Mouse (Mus musculus): ENCODE results near the gene Tecta. TPM values are rescaled to one million over a fixed set of nuclear protein-coding genes. Genes with fewer than 3 reads are reported as not detected.

The Tecta gene
- polyA plus RNA-seq, 1 experiment from 2014 or later = 0.30 TPM

Small RNAs within 50 kb of the gene (microRNA-seq; reads per million reads assigned to microRNA genes)
- not detected for gene Gm44311

Other genes starting within 250 kb of the Tecta start
- 68.8 and 77.6 TPM in 2 replicates for gene Sc5d, start 135.7 kb downstream of the Tecta start, polyA plus RNA-seq (2014; fragmentation: Nextera tagmentation; extraction: Ambion mirVana)
- 5.9 and 6.4 TPM in 2 replicates for gene Tbcel, start 107.9 kb upstream of the Tecta start, polyA plus RNA-seq (2014; fragmentation: Nextera tagmentation; extraction: Ambion mirVana)

Measured in intestine, embryonic 14.5 days (tissue).